Mouse (Mus musculus): ENCODE data around the gene AC124502.3. TPM values are rescaled to one million over a fixed set of nuclear protein-coding genes. Genes with fewer than 3 reads are reported as not detected.
"Not testable (repeated sequence)": the region's sequence is repeated elsewhere in the genome, so short reads cannot be mapped to it uniquely, and the experiment has no call there.

The AC124502.3 gene
- polyA plus RNA-seq (2015; fragmentation: Nextera tagmentation; extraction: Ambion mirVana) = 2.1 and 2.3 TPM in 2 replicates

DNA sequence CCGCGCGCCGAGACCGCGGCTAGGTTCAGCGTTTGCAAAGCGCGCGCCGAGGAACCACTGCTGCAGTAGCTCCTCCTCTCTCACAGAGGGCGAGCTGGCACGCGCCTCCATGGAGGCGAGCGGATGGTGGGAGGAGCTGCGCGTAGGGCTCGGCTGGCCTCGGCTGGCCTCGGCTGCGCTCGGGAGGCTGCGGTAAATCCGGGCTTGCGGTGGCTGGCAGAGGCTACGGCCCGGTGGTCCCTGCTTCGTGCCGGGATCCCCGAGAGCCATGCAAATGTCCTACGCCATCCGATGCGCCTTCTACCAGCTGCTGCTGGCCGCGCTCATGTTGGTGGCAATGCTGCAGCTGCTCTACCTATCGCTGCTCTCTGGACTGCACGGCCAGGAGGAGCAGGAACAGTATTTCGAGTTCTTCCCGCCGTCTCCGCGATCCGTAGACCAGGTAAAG lies at the start of gene AC124502.3, which contains the start of gene B4gat1:
Gene AC124502.3 (plus strand): TSS at position 183 of the 448 bp plus-strand sequence.
Gene B4gat1 (plus strand): TSS at position 118 of the 448 bp plus-strand sequence.
- H3K36me3 ChIP-seq = peaks cover 11% of the 10 kb centered on the region; the same call in 1 of the 2 replicates
- no peaks in the 10 kb centered on the region for H3K27me3 ChIP-seq
- H3K4me2 ChIP-seq = peak within 1 kb of the TSS; percentile 88
- H3K27ac ChIP-seq = peak within 1 kb of the TSS; percentile 86
- H3K9me3 ChIP-seq (replicated peaks) = no peaks in the 10 kb centered on the region
- peak; percentile 93 for ATAC-seq (replicated peaks; ENCODE audit: low FRiP score)
- under 1% methylated on average over 44 of the region's 44 CpGs for WGBS
- H3K9ac ChIP-seq = peak within 1 kb of the TSS; percentile 84
- peak within 1 kb of the TSS; percentile 94 for H3K4me3 ChIP-seq (replicated peaks)
- H3K4me1 ChIP-seq = peaks cover 34% of the 10 kb centered on the region

DNA sequence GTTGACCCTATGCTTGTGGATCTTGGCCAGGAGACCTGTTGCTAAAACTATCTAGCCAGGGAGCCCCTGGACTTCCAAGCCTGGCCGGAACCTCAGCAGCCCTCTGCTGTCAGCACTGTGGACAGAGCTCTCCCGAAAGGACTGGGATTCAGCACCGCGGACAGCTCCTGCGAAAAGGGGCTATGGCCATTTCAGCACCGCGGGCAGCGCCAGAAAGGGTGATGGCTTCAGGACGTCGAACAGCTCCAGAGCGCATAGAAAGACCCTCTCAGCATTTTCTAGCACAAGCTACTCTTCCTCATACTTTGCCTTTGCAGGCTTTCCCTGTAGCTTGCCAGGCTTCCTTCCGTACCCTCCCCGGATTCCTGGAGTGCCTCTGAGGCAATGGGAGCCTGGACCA lies 49.7 kb upstream of the AC124502.3 start:
- Histone ChIP-seq H3K27ac (no peak overlapping the region), H3K27me3 (peaks cover 74% of the 10 kb centered on the region), H3K4me2 (no peak overlapping the region), H3K9ac (no peak overlapping the region), H3K9me3 (replicated peaks) (no peaks in the 10 kb centered on the region), H3K36me3 (no peaks in the 10 kb centered on the region), H3K4me3 (replicated peaks) (no peak overlapping the region), H3K4me1 (peaks cover 3% of the 10 kb centered on the region)
- ATAC-seq (replicated peaks; ENCODE audit: low FRiP score) = 0 out of 2 replicates have a peak, but pooled peaks have one; percentile 56
- WGBS = 4% methylated on average over 13 of the region's 13 CpGs

DNA sequence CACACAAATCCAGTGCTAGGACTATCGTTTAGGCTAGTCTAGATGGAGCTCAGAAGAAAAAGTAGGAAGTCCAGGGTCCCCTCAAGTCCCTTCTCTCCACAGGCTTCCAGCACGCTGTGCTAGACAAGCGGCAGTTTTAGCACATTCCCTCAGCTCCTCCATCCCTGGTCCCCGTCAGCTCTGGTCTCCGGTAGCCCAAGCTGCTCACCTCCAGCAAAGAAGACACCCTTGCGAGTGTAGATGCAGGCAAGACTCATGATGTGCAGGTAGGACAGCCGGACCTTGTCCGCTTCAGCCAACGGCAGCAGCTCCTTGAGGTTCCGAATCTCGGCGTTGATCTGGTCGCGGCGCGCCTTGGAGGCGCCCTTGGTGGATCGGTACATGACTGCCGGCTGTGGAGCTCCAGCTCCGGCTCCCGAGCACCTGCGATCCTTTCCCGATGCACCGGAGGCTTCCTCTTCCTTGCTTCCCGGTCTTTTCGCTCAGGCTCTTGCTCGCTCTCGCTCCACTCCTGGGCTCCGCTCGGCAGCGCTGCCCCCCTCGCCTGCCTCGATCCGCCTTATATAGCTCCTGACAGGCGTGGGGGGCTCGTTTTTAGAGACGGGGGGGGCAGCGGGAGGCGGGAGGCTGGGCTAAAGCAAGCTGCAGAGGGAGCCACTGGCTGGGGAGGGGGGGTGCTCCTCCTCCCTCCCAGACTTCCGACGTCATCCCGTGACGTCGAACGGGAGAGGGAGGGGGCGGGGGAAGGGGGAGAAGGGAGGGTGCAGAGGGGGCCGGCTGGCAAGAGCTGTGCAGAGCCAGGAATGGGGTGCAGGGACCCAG lies 49.0 kb upstream of the AC124502.3 start:
- H3K27ac ChIP-seq = no peak overlapping the region
- no peak for ATAC-seq (replicated peaks; ENCODE audit: low FRiP score)
- no peaks in the 10 kb centered on the region for H3K36me3 ChIP-seq
- no peak overlapping the region for H3K9ac ChIP-seq
- H3K4me3 ChIP-seq (replicated peaks) = no peak overlapping the region
- 18% methylated on average over 47 of the region's 47 CpGs for WGBS
- H3K27me3 ChIP-seq = peaks cover 74% of the 10 kb centered on the region
- H3K4me1 ChIP-seq = peaks cover 3% of the 10 kb centered on the region
- H3K4me2 ChIP-seq = no peak overlapping the region
- no peaks in the 10 kb centered on the region for H3K9me3 ChIP-seq (replicated peaks)

DNA sequence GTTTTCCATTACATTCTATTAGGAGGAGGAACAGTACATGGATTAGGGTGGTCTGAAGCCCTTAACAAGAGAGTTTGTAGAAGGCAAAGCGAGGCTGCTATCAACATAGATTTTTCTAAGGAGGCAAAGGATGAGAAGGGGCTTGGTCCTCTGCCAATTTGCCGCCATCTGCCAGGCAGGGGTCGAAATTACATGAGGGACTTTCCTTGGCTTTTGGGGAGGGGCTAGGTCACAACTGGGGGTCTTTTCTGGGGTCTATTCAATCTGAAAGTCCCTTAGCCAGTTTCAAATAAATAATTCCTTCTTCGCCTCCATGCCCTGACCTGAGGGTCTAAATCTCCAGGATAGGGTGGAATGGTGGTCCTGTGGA lies 48.5 kb upstream of the AC124502.3 start, which contains the start of gene Npas4:
Gene Npas4 (minus strand): TSS at position 61 of the 370 bp plus-strand sequence.
- Histone ChIP-seq H3K27ac (no peak within 1 kb of the TSS), H3K4me1 (peaks cover 3% of the 10 kb centered on the region), H3K27me3 (peaks cover 73% of the 10 kb centered on the region), H3K9me3 (replicated peaks) (no peaks in the 10 kb centered on the region), H3K4me2 (no peak within 1 kb of the TSS; the same call in 1 of the 2 replicates), H3K36me3 (no peaks in the 10 kb centered on the region), H3K9ac (no peak within 1 kb of the TSS), H3K4me3 (replicated peaks) (no peak within 1 kb of the TSS)
- WGBS = 16% methylated on average over 4 of the region's 4 CpGs
- no peak for ATAC-seq (replicated peaks; ENCODE audit: low FRiP score)

DNA sequence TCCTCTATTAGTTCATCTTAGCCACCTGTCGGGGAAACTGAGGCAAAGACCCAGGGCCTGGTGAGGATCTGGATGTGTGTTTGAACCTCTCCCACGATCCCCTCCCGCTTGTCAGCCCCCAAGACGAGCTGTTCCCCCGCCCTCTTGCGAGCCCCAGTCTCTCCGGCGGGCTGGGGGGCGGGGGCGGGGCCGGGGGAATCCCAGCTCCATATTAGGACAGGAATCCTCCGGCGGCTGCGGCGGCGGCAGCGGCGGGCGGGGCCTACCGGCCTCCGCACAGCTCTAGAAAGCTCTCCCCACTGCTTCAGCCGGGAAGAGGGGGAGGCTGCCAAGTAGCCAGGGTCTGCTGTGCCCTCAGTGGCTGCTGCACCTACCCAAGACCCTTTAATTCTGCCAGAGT lies 48.0 kb upstream of the AC124502.3 start:
- H3K4me2 ChIP-seq = no peak overlapping the region; the same call in 1 of the 2 replicates
- H3K4me1 ChIP-seq = peaks cover 3% of the 10 kb centered on the region
- no peak overlapping the region for H3K27ac ChIP-seq
- no peaks in the 10 kb centered on the region for H3K36me3 ChIP-seq
- no peak overlapping the region for H3K4me3 ChIP-seq (replicated peaks)
- no peaks in the 10 kb centered on the region for H3K9me3 ChIP-seq (replicated peaks)
- ATAC-seq (replicated peaks; ENCODE audit: low FRiP score) = no peak
- WGBS = under 1% methylated on average over 22 of the region's 22 CpGs
- H3K9ac ChIP-seq = no peak overlapping the region
- peaks cover 74% of the 10 kb centered on the region for H3K27me3 ChIP-seq

DNA sequence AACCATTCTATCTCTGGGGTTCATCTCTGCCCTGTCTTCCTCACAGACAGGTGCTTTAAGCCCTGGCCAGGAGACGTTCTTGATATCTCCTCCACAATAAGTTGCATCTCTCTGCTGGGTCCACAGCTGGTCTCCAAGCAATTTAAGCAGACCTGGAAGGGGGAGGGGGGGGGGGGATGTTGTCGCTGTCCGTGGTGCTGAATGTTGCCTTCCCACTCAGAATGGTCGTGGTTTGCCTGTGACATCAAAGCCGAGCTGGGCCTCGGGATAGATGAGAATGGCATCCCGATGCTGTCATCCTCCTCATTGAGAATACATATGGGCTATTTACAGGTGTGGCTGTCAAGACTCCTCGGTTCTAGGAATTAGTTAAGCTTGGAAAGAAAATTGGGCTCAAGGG lies 46.3 kb upstream of the AC124502.3 start:
- H3K36me3 ChIP-seq = no peaks in the 10 kb centered on the region
- H3K27me3 ChIP-seq = peaks cover 78% of the 10 kb centered on the region
- H3K9ac ChIP-seq = no peak overlapping the region
- ATAC-seq (replicated peaks; ENCODE audit: low FRiP score) = no peak
- H3K9me3 ChIP-seq (replicated peaks) = no peaks in the 10 kb centered on the region
- peaks cover 3% of the 10 kb centered on the region for H3K4me1 ChIP-seq
- H3K4me3 ChIP-seq (replicated peaks) = no peak overlapping the region
- 14% methylated on average over 8 of the region's 8 CpGs for WGBS
- no peak overlapping the region for H3K4me2 ChIP-seq
- no peak overlapping the region for H3K27ac ChIP-seq

DNA sequence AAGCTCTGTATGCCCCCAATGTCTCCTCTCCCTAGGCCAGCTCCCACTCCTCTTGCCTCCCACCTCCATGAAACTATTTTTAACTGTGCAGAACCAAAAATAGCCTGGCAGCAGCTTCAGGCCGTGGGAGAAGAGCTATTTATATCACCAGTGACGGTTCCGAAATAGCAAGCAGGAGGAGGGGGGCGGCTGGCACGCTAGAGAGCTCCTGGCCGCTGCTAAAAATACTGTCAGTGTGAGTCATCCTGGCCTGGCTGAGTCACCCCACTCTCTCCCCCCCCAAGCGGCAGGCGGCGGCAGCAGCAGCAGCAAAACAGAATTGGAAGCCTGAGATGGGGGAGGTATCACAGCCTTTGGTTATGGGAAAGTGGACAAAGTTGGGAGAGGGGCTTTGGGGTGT lies 45.8 kb upstream of the AC124502.3 start:
- Histone ChIP-seq H3K4me1 (peaks cover 3% of the 10 kb centered on the region), H3K4me2 (no peak overlapping the region), H3K27ac (no peak overlapping the region), H3K36me3 (no peaks in the 10 kb centered on the region), H3K4me3 (replicated peaks) (no peak overlapping the region), H3K9me3 (replicated peaks) (no peaks in the 10 kb centered on the region), H3K27me3 (peaks cover 78% of the 10 kb centered on the region), H3K9ac (no peak overlapping the region)
- no peak for ATAC-seq (replicated peaks; ENCODE audit: low FRiP score)
- WGBS = 5% methylated on average over 9 of the region's 9 CpGs

DNA sequence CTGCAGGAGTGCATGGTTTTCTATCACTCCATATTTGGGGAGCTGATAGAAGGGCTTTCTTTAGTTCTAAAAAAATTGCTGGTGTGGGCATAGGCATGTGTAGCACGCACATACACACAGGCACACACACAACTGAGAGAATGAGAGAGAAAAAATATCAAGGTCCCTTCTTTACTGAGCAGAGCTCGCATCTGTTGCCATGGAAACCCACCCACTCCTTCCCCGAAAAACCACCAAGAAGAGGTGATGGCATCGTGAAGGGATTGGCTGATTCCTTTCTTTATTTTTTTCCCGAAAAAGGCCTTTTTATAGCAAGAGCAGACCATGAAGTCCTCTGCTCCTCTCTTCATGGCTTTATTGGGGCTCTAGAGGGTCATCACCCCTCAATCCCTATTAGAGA lies 44.6 kb upstream of the AC124502.3 start:
- no peak for ATAC-seq (replicated peaks; ENCODE audit: low FRiP score)
- no peak overlapping the region for H3K4me3 ChIP-seq (replicated peaks)
- no peak overlapping the region for H3K4me2 ChIP-seq
- no peak overlapping the region for H3K27ac ChIP-seq
- H3K9me3 ChIP-seq (replicated peaks) = no peaks in the 10 kb centered on the region
- peaks cover 3% of the 10 kb centered on the region for H3K4me1 ChIP-seq
- 63% methylated on average over 5 of the region's 5 CpGs for WGBS
- H3K9ac ChIP-seq = no peak overlapping the region
- H3K36me3 ChIP-seq = no peaks in the 10 kb centered on the region
- H3K27me3 ChIP-seq = peaks cover 87% of the 10 kb centered on the region

DNA sequence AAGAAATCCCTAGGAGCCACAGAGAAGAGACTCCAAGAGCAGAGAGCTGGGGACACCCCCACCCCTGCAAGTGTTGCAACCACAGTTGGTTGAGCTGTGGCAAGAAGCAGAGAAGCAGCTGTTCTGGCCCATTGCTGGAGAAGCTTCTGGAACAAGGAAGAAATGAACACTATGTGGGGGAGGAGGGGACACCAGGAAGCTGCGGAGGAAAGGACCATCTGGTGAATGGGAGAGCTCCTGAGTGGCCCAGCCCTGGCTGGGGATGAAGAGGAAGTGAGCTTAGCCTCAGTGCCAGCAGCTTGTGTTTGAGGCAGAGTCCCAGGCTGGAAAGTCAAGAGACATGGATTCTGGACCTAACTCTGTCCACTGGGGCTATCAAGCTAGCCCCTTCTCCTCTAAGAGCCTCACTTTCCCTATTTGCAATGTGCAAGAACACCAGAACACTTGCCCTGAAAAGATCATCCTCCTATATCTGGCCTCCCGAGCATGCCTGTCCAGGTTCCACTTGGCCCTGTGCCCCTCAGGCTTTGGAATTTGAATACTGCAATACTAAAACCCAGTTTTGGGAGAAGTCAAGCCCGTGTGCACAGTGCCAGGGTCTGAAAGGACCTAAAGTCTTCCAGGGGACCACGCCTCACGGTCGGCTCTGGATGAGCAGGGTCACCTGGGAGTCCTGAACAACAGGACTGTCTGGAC lies 39.1 kb upstream of the AC124502.3 start:
- no peak overlapping the region for H3K9ac ChIP-seq
- H3K4me2 ChIP-seq = no peak overlapping the region
- peaks cover 9% of the 10 kb centered on the region for H3K4me1 ChIP-seq
- H3K9me3 ChIP-seq (replicated peaks) = no peaks in the 10 kb centered on the region
- no peak overlapping the region for H3K4me3 ChIP-seq (replicated peaks)
- ATAC-seq (replicated peaks; ENCODE audit: low FRiP score) = no peak
- WGBS = 72% methylated on average over 6 of the region's 6 CpGs
- no peak overlapping the region for H3K27ac ChIP-seq
- H3K36me3 ChIP-seq = no peaks in the 10 kb centered on the region
- peaks cover 50% of the 10 kb centered on the region for H3K27me3 ChIP-seq

DNA sequence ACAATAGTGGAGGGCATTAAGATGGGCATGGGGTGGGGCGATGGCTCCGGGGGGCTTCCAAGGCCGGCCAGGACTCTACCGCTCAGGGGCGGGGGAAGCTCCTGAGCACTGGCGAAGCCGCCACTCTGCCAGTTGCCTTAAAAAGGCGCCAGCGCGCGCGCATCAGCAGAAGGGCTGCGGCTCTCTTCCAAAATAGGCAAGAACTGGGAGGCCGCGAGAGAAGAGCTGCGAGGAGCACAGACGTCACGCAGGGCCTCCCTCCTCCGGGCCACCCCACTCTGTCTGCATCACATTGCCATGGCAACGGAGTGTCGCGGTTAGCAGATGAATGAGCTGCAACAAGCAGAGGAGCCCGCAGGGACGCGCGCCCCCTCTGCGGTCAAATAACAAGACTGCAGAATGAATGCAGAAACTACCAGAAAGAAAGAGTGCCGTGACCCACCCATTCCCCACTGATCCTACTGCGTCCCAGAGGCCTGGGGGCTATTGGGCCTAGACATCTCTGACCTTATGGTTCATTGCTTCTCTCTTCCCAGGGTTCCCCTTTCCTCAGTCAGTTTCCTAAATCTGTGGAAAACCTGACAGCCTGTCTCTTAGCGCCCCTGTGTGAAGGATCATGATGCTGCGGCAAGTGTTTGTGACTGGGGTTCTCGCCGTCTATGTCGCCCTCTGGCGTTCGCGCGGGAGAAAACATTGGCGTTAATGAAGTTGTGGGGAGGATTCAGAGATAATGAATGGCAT lies 36.9 kb upstream of the AC124502.3 start:
- no peaks in the 10 kb centered on the region for H3K36me3 ChIP-seq
- ATAC-seq (replicated peaks; ENCODE audit: low FRiP score) = peak; percentile 82
- peaks cover 9% of the 10 kb centered on the region for H3K4me1 ChIP-seq
- peak overlapping the region; percentile 31 for H3K4me3 ChIP-seq (replicated peaks)
- H3K9me3 ChIP-seq (replicated peaks) = no peaks in the 10 kb centered on the region
- H3K9ac ChIP-seq = no peak overlapping the region
- peaks cover 32% of the 10 kb centered on the region for H3K27me3 ChIP-seq
- no peak overlapping the region for H3K27ac ChIP-seq
- H3K4me2 ChIP-seq = peak overlapping the region; percentile 56
- under 1% methylated on average over 39 of the region's 39 CpGs for WGBS

DNA sequence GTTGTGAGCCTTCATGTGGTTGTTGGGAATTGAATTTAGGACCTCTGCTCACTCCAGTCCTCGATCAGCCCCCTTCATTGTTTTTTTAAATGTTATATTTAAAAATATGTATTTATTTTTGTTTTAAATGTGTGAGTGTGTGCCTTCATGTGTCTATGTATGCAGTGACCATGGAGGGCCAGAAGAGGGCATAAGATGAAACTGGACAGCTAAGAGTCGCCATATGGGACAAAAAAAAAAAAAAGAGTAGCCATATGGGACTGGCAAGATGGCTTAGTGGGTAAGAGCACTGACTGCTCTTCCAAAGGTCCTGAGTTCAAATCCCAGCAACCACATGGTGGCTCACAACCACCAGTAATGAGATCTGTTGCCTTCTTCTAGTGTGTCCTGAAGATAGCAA lies 35.0 kb upstream of the AC124502.3 start:
- not testable (repeated sequence) for H3K4me1 ChIP-seq; H3K4me2 ChIP-seq; H3K9me3 ChIP-seq (replicated peaks); H3K4me3 ChIP-seq (replicated peaks); H3K36me3 ChIP-seq; H3K9ac ChIP-seq; ATAC-seq (replicated peaks; ENCODE audit: low FRiP score); H3K27ac ChIP-seq
- H3K27me3 ChIP-seq = peaks cover 21% of the 10 kb centered on the region
- WGBS = 61% methylated on average over 2 of the region's 2 CpGs

Measured in kidney, embryonic 15.5 days (tissue).